Mouse (Mus musculus) intestine, embryonic 16.5 days (tissue): ENCODE data around the gene Map3k6. TPM values are rescaled to one million over a fixed set of nuclear protein-coding genes. Genes with fewer than 3 reads are reported as not detected.
A peak's percentile ranks its signal among the peaks of the same experiment; 100 is the strongest.

Source experiments
- ATAC-seq: fragments of 200-750 bp; cut with Nextera tagmentation; 2 replicates; pipeline ENCODE4 v1.8.0; 2017; ENCODE audit warnings: moderate TSS enrichment, moderate library complexity
- H3K27ac ChIP-seq: fragments of 300-500 bp; sonication (generic); 2 replicates; pipeline ENCODE4 v1.5.1; 2014; ENCODE audit warnings: mild to moderate bottlenecking, low read length
- H3K27me3 ChIP-seq: fragments of 300-500 bp; sonication (generic); replicated peaks from 2 replicates; pipeline ENCODE4 v1.6.1; 2014; ENCODE audit warnings: low read length, control low read depth, mixed read lengths; ENCODE audit not compliant: control insufficient read depth, insufficient read depth
- H3K36me3 ChIP-seq: fragments of 300-500 bp; sonication (generic); 2 replicates; pipeline ENCODE4 v1.6.1; 2014; ENCODE audit warnings: low read length, control low read depth; ENCODE audit not compliant: control insufficient read depth, insufficient read depth
- H3K4me1 ChIP-seq: fragments of 300-500 bp; sonication (generic); 2 replicates; pipeline ENCODE4 v1.6.1; 2014; ENCODE audit warnings: low read length, control low read depth, mixed read lengths; ENCODE audit not compliant: control insufficient read depth, insufficient read depth
- H3K4me2 ChIP-seq: fragments of 300-500 bp; sonication (generic); 2 replicates; pipeline ENCODE4 v1.6.1; 2014; ENCODE audit warnings: low read depth, low read length, control low read depth
- H3K4me3 ChIP-seq: fragments of 300-500 bp; sonication (generic); 2 replicates; pipeline ENCODE4 v1.5.1; 2014; ENCODE audit warnings: mild to moderate bottlenecking, low read length
- H3K9ac ChIP-seq: fragments of 300-500 bp; sonication (generic); 2 replicates; pipeline ENCODE4 v1.6.1; 2014; ENCODE audit warnings: low read depth, low read length
- H3K9me3 ChIP-seq: fragments of 300-500 bp; sonication (generic); 2 replicates; pipeline ENCODE4 v1.6.1; 2016; ENCODE audit warnings: low read length, control low read depth; ENCODE audit not compliant: control insufficient read depth
- WGBS: fragments of 180-500 bp; shearing (Covaris S2); extraction: QIAGEN DNeasy Blood & Tissue Kit; methylation state at CpG from one replicate; pipeline ENCODE4 v1.1.7; 2014; 5-methylcytosine and 5-hydroxymethylcytosine counted together
- polyA plus RNA-seq: library from polyadenylated mRNA; unstranded; fragments of >200 nt; fragmentation: Nextera tagmentation; extraction: Ambion mirVana; gene quantifications from 2 replicates; pipeline ENCODE4 v1.2.1, GENCODE M21; 2015

Gene Map3k6
- polyA plus RNA-seq, 1 experiment from 2014 or later = 2.8 TPM

- H3K4me3 ChIP-seq = no peak overlapping the region
- H3K27me3 ChIP-seq = no peaks in the 10 kb centered on the region
- no peak overlapping the region for H3K9ac ChIP-seq
- no peaks in the 10 kb centered on the region for H3K36me3 ChIP-seq
- H3K9me3 ChIP-seq = no peaks in the 10 kb centered on the region
- peak overlapping the region; percentile 47 for H3K27ac ChIP-seq
- H3K4me1 ChIP-seq = peaks cover 11% of the 10 kb centered on the region
- H3K4me2 ChIP-seq = no peak overlapping the region
- 39% methylated on average over 7 of the region's 7 CpGs for WGBS
- ATAC-seq = no peak
Observed at GRCm38 (mm10) chr4:133281513-133281912, 40.9 kb downstream of the Map3k6 start.

GRCm38 (mm10) chr4:133281951-133282481, 41.4 kb downstream of the Map3k6 start:
- peak overlapping the region; percentile 47 for H3K27ac ChIP-seq
- H3K27me3 ChIP-seq = no peaks in the 10 kb centered on the region
- H3K9ac ChIP-seq = peak overlapping the region; percentile 21; the same call in 1 of the 2 replicates
- no peak for ATAC-seq
- peaks cover 8% of the 10 kb centered on the region for H3K4me1 ChIP-seq
- no peaks in the 10 kb centered on the region for H3K9me3 ChIP-seq
- H3K4me2 ChIP-seq = no peak overlapping the region
- WGBS = 29% methylated on average over 5 of the region's 5 CpGs
- H3K4me3 ChIP-seq = no peak overlapping the region
- no peaks in the 10 kb centered on the region for H3K36me3 ChIP-seq

GRCm38 (mm10) chr4:133282656-133283055, 42.0 kb downstream of the Map3k6 start:
- Histone ChIP-seq H3K36me3 (no peaks in the 10 kb centered on the region), H3K9me3 (no peaks in the 10 kb centered on the region), H3K27ac (peak overlapping the region; percentile 47), H3K4me2 (no peak overlapping the region), H3K27me3 (no peaks in the 10 kb centered on the region), H3K4me3 (no peak overlapping the region), H3K9ac (peak overlapping the region; percentile 21; the same call in 1 of the 2 replicates), H3K4me1 (peaks cover 8% of the 10 kb centered on the region)
- no peak for ATAC-seq
- WGBS = 26% methylated on average over 4 of the region's 4 CpGs

GRCm38 (mm10) chr4:133285299-133285698, 44.7 kb downstream of the Map3k6 start:
- peaks cover 8% of the 10 kb centered on the region for H3K4me1 ChIP-seq
- no peak overlapping the region for H3K27ac ChIP-seq
- no peaks in the 10 kb centered on the region for H3K27me3 ChIP-seq
- H3K4me2 ChIP-seq = no peak overlapping the region
- no peak overlapping the region for H3K9ac ChIP-seq
- no peak for ATAC-seq
- no peak overlapping the region for H3K4me3 ChIP-seq
- no peaks in the 10 kb centered on the region for H3K36me3 ChIP-seq
- WGBS = 82% methylated on average over 3 of the region's 3 CpGs
- H3K9me3 ChIP-seq = no peaks in the 10 kb centered on the region

GRCm38 (mm10) chr4:133285950-133286349, 45.3 kb downstream of the Map3k6 start:
- no peaks in the 10 kb centered on the region for H3K36me3 ChIP-seq
- 71% methylated on average over 5 of the region's 5 CpGs for WGBS
- H3K4me1 ChIP-seq = peaks cover 8% of the 10 kb centered on the region
- no peaks in the 10 kb centered on the region for H3K27me3 ChIP-seq
- peak; percentile 69 for ATAC-seq
- no peak overlapping the region for H3K4me3 ChIP-seq
- no peak overlapping the region for H3K4me2 ChIP-seq
- no peaks in the 10 kb centered on the region for H3K9me3 ChIP-seq
- no peak overlapping the region for H3K27ac ChIP-seq
- H3K9ac ChIP-seq = no peak overlapping the region

- 80% methylated on average over 4 of the region's 4 CpGs for WGBS
- Histone ChIP-seq H3K36me3 (no peaks in the 10 kb centered on the region), H3K9ac (no peak overlapping the region), H3K27ac (no peak overlapping the region), H3K27me3 (no peaks in the 10 kb centered on the region), H3K9me3 (no peaks in the 10 kb centered on the region), H3K4me1 (peaks cover 8% of the 10 kb centered on the region), H3K4me2 (no peak overlapping the region), H3K4me3 (no peak overlapping the region)
- ATAC-seq = no peak
Observed at GRCm38 (mm10) chr4:133286476-133287077, 46.0 kb downstream of the Map3k6 start.

GRCm38 (mm10) chr4:133291255-133291654, 50.6 kb downstream of the Map3k6 start:
- H3K9me3 ChIP-seq = no peaks in the 10 kb centered on the region
- no peak overlapping the region for H3K4me3 ChIP-seq
- no peak overlapping the region for H3K9ac ChIP-seq
- H3K4me2 ChIP-seq = no peak overlapping the region
- ATAC-seq = no peak
- no peaks in the 10 kb centered on the region for H3K27me3 ChIP-seq
- 93% methylated on average over 1 of the region's 1 CpGs for WGBS
- peaks cover 8% of the 10 kb centered on the region for H3K4me1 ChIP-seq
- no peak overlapping the region for H3K27ac ChIP-seq
- H3K36me3 ChIP-seq = peaks cover 8% of the 10 kb centered on the region; the same call in 1 of the 2 replicates

- Histone ChIP-seq H3K4me3 (no peak overlapping the region), H3K9ac (no peak overlapping the region), H3K36me3 (peaks cover 9% of the 10 kb centered on the region; the same call in 1 of the 2 replicates), H3K27me3 (no peaks in the 10 kb centered on the region), H3K27ac (no peak overlapping the region), H3K4me2 (no peak overlapping the region), H3K4me1 (peaks cover 8% of the 10 kb centered on the region), H3K9me3 (no peaks in the 10 kb centered on the region)
- 76% methylated on average over 4 of the region's 4 CpGs for WGBS
- no peak for ATAC-seq
Observed at GRCm38 (mm10) chr4:133292405-133292804, 51.8 kb downstream of the Map3k6 start.

- H3K27ac ChIP-seq = no peak overlapping the region
- ATAC-seq = peak; percentile 38
- H3K9ac ChIP-seq = peak overlapping the region; percentile 37
- no peak overlapping the region for H3K4me2 ChIP-seq
- WGBS = 44% methylated on average over 24 of the region's 24 CpGs
- H3K36me3 ChIP-seq = peaks cover 9% of the 10 kb centered on the region; the same call in 1 of the 2 replicates
- no peaks in the 10 kb centered on the region for H3K9me3 ChIP-seq
- H3K4me1 ChIP-seq = peaks cover 12% of the 10 kb centered on the region
- H3K27me3 ChIP-seq = no peaks in the 10 kb centered on the region
- no peak overlapping the region for H3K4me3 ChIP-seq
Observed at GRCm38 (mm10) chr4:133292901-133293843, 52.6 kb downstream of the Map3k6 start.
